Mouse (Mus musculus) cerebellum, adult 11-12 months (tissue): ENCODE data around the gene Gpsm1.

Experiments used
- DNase-seq: peaks from one replicate; pipeline ENCODE4 v3.0.0; 2022

The Gpsm1 gene

GRCm38 (mm10) chr2:26341510-26341981 is 26.2 kb downstream of the Gpsm1 start:
- no peak for DNase-seq

GRCm38 (mm10) chr2:26342044-26342443 is 26.7 kb downstream of the Gpsm1 start:
- peak; percentile 85 for DNase-seq

- DNase-seq: no peak
These were observed 27.5 kb downstream of the Gpsm1 start for GRCm38 (mm10) chr2:26342609-26343490.

GRCm38 (mm10) chr2:26348241-26348640 is 32.9 kb downstream of the Gpsm1 start:
- DNase-seq: no peak

- peak; percentile 92 for DNase-seq
These were observed 36.3 kb downstream of the Gpsm1 start, which contains the start of gene Dnlz for GRCm38 (mm10) chr2:26351358-26352290. TSS of gene Dnlz (minus strand) at chr2:26352110.

- peak; percentile 71 for DNase-seq
These were observed 37.1 kb downstream of the Gpsm1 start for GRCm38 (mm10) chr2:26352291-26352910.

- peak; percentile 68 for DNase-seq
These were observed 38.0 kb downstream of the Gpsm1 start for GRCm38 (mm10) chr2:26353066-26353980.

- no peak for DNase-seq
These were observed 39.1 kb downstream of the Gpsm1 start for GRCm38 (mm10) chr2:26354401-26354800.

GRCm38 (mm10) chr2:26356231-26356630 is 40.9 kb downstream of the Gpsm1 start:
- DNase-seq: no peak

GRCm38 (mm10) chr2:26356678-26357077 is 41.4 kb downstream of the Gpsm1 start:
- peak; percentile 30 for DNase-seq

- peak; percentile 49 for DNase-seq
These were observed 42.2 kb downstream of the Gpsm1 start for GRCm38 (mm10) chr2:26357484-26357883.

- DNase-seq: no peak
These were observed 43.5 kb downstream of the Gpsm1 start for GRCm38 (mm10) chr2:26358667-26359320.

- no peak for DNase-seq
These were observed 44.7 kb downstream of the Gpsm1 start for GRCm38 (mm10) chr2:26359983-26360382.

- DNase-seq: no peak
These were observed 45.5 kb downstream of the Gpsm1 start, which contains the start of gene Card9 for GRCm38 (mm10) chr2:26360772-26361171. TSS of gene Card9 (minus strand) at chr2:26360918.

- no peak for DNase-seq
These were observed 47.7 kb downstream of the Gpsm1 start for GRCm38 (mm10) chr2:26362991-26363390.

GRCm38 (mm10) chr2:26363481-26363880 is 48.2 kb downstream of the Gpsm1 start:
- no peak for DNase-seq

GRCm38 (mm10) chr2:26364738-26365465 is 49.6 kb downstream of the Gpsm1 start:
- DNase-seq: peak; percentile 76

- DNase-seq: no peak
These were observed 52.6 kb downstream of the Gpsm1 start for GRCm38 (mm10) chr2:26367911-26368310.

GRCm38 (mm10) chr2:26368572-26368971 is 53.3 kb downstream of the Gpsm1 start:
- no peak for DNase-seq

- DNase-seq: no peak
These were observed 57.1 kb downstream of the Gpsm1 start for GRCm38 (mm10) chr2:26372396-26372795.
